Mouse (Mus musculus) forebrain, embryonic 10.5 days (tissue): ENCODE measurements around the gene Ntrk1. TPM values are rescaled to one million over a fixed set of nuclear protein-coding genes. Genes with fewer than 3 reads are reported as not detected.

Experiments
- DNase-seq: peaks from one replicate; pipeline ENCODE4 v3.0.0-alpha.2; 2017; ENCODE audit warnings: low spot score; ENCODE audit errors: extremely low spot score
- H3K27ac ChIP-seq: fragments of 300-500 bp; sonication (generic); 2 replicates; pipeline ENCODE4 v1.5.1; 2016; ENCODE audit warnings: mild to moderate bottlenecking
- H3K27me3 ChIP-seq: fragments of 300-500 bp; sonication (generic); 2 replicates; pipeline ENCODE4 v1.6.1; 2016; ENCODE audit warnings: mild to moderate bottlenecking; ENCODE audit not compliant: poor library complexity, severe bottlenecking
- H3K36me3 ChIP-seq: fragments of 300-500 bp; sonication (generic); replicated peaks from 2 replicates; pipeline ENCODE4 v1.6.1; 2016; ENCODE audit warnings: mild to moderate bottlenecking, moderate library complexity
- H3K4me1 ChIP-seq: fragments of 300-500 bp; sonication (generic); 2 replicates; pipeline ENCODE4 v1.6.1; 2016
- H3K4me3 ChIP-seq: fragments of 300-500 bp; sonication (generic); 2 replicates; pipeline ENCODE4 v1.5.1; 2016; ENCODE audit warnings: mild to moderate bottlenecking, moderate library complexity
- H3K9me3 ChIP-seq: fragments of 300-500 bp; sonication (generic); 2 replicates; pipeline ENCODE4 v1.6.1; 2016; ENCODE audit warnings: mild to moderate bottlenecking, moderate library complexity
- WGBS: fragments of 180-500 bp; shearing (Covaris S2); methylation state at CpG from one replicate; pipeline ENCODE4 v1.1.7; 2016; 5-methylcytosine and 5-hydroxymethylcytosine counted together
- polyA plus RNA-seq: library from polyadenylated mRNA; unstranded; fragments of >200 nt; fragmentation: Nextera tagmentation; extraction: Ambion mirVana; gene quantifications from 2 replicates; pipeline ENCODE4 v1.2.1, GENCODE M21; 2016

The Ntrk1 gene
- polyA plus RNA-seq, 1 experiment from 2014 or later, result 0.46 TPM

DNA sequence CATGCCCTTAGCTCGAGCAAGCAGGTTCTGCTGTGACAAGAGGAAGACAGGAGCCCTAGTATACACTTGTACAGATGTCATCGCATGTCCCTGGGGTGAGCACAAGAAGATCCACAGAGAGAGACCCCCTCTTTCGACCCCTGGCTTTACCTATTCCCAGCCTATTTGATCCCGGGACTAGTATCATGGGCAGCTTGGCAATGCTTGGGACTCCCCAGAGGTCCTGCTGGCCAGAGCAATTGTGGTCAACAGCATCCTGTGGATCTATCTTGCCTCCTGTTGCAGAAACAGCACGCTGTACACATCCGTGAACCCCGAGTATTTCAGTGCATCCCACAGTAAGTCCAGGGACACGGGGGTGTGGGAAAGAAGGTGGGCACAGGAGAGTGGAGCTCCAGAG, 16.3 kb upstream of the Ntrk1 start:
- no peak overlapping the region for H3K27ac ChIP-seq
- no peak overlapping the region for H3K4me3 ChIP-seq
- H3K36me3 ChIP-seq, result no peaks in the 10 kb centered on the region
- peaks cover 17% of the 10 kb centered on the region for H3K4me1 ChIP-seq
- DNase-seq, result no peak
- peaks cover 100% of the 10 kb centered on the region for H3K27me3 ChIP-seq
- 88% methylated on average over 8 of the region's 8 CpGs for WGBS
- no peaks in the 10 kb centered on the region for H3K9me3 ChIP-seq

DNA sequence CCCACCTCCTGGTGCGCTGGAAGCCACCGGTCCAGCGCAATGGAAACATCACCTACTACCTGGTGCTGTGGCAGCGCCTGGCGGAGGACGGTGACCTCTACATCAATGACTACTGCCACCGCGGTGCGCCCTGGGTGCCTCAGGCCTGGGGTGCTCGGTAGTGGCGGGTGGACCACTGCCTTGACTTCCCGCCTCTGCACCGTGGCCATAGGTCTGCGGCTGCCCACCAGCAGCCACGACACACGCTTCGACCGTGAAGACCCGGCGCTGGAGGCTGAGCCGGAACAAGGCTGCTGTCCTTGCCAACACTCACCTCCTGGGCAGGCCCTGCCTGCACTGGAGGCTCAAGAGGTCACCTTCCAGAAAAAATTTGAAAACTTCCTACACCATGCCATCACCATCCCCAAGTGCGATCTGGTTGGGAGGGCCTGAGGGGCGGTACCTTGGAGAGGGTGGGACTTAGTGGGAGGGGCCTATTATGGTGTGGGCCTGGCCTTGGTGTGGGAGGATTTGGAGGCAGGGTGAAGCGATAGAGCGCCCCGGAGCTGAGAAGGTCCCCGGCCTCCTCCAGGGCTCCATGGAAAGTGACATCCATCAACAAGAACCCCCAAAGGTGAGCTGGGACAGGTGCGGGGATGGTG, 14.5 kb upstream of the Ntrk1 start:
- Histone ChIP-seq H3K9me3 (no peaks in the 10 kb centered on the region), H3K27ac (no peak overlapping the region), H3K27me3 (peaks cover 100% of the 10 kb centered on the region), H3K4me1 (peaks cover 18% of the 10 kb centered on the region), H3K36me3 (no peaks in the 10 kb centered on the region), H3K4me3 (peak overlapping the region; percentile 43)
- WGBS, result 4% methylated on average over 28 of the region's 28 CpGs
- DNase-seq, result no peak

DNA sequence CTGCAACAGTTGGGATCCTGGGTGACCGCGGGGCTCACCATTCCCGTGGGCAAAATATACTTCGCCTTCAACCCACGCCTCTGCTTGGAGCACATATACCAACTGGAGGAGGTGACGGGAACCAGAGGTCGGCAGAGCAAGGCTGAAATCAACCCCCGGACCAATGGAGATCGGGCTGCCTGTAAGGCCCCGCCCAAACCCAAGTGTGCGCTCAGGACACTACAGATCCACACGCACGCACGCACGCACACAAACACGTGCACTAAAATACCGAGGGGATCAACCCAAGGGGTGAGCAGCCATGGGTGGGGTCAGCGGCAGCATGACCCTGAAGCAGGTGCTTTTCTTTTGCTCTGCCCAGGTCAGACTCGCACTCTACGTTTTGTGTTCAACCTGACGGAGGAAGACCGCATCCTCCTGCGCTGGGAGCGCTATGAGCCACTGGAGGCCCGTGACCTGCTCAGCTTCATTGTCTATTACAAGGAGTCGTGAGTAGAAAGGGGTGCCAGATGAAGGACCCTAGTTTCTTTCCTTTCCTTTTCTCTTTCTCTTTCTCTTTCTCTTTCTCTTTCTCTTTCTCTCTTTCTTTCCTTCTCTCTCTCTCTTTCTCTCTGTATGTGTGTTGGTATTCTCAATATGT, 9.2 kb upstream of the Ntrk1 start:
- H3K27me3 ChIP-seq, result peaks cover 100% of the 10 kb centered on the region

DNA sequence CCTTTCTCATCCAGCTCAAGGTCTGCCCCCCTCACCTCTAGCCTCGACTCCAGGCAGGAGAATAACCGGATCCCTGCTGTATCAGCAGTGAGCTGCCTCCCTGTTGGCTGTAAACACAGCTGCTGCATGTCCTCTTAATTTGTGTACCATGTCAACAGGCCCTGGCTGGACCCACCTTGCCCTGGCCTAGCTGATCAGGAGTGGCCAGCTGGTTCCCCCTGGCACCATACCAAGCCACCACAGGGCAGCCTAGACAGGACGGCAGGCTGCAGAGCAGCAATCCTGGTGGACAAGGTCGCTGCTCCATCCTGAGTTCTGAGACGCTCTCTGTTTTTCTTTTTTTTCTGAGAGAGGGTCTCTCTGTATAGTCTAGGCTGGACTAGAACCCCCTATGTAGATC, 6.7 kb upstream of the Ntrk1 start:
- 68% methylated on average over 5 of the region's 5 CpGs for WGBS
- no peak for DNase-seq
- Histone ChIP-seq H3K27me3 (peaks cover 100% of the 10 kb centered on the region), H3K4me1 (peaks cover 38% of the 10 kb centered on the region), H3K9me3 (no peaks in the 10 kb centered on the region), H3K36me3 (no peaks in the 10 kb centered on the region), H3K4me3 (no peak overlapping the region), H3K27ac (no peak overlapping the region)

More for the DNA sequence above, 9.2 kb upstream of the Ntrk1 start:
- no peak for DNase-seq
- H3K27ac ChIP-seq, result no peak overlapping the region
- WGBS, result 3% methylated on average over 26 of the region's 26 CpGs
- H3K9me3 ChIP-seq, result no peaks in the 10 kb centered on the region
- H3K4me3 ChIP-seq, result peak overlapping the region; percentile 44
- H3K36me3 ChIP-seq, result no peaks in the 10 kb centered on the region
- peaks cover 18% of the 10 kb centered on the region for H3K4me1 ChIP-seq

DNA sequence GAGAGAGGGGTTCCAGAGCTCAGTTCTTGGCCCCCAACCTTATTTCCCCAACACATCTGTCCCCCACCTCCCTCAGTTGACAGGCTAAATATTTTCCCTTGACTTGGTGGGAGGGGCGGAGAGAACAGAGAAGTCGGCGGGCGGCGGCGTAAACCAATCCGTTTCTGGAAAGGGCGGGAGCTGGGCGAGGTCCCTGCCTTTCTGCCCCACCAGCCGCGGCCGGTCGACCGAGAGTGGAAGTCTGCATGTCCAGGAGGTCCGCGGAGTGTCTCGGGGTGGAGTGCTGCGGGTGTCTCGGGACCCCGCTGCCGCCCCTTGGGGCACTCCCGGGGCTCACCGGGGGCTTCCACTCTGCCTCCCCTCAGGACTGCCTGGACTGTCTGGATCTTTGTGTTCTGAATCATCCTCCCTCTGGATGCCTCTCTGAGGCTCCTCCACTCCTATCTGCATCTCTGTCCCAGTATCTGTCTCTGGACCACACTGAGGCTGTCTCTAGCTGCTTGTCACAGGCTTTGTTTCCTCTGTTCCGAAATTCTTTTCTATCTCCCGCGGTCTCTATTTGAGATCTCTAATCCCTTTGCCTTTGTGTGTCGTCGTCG, 1.9 kb upstream of the Ntrk1 start, which contains the start of gene Insrr:
TSS of gene Insrr (plus strand) at position 216 of the 599 bp plus-strand sequence.
- no peaks in the 10 kb centered on the region for H3K36me3 ChIP-seq
- WGBS, result under 1% methylated on average over 29 of the region's 29 CpGs
- H3K27me3 ChIP-seq, result peaks cover 100% of the 10 kb centered on the region
- DNase-seq, result peak; percentile 46
- peak within 1 kb of the TSS; percentile 60; the same call in 1 of the 2 replicates for H3K27ac ChIP-seq
- H3K4me3 ChIP-seq, result peak within 1 kb of the TSS; percentile 53
- H3K4me1 ChIP-seq, result peaks cover 48% of the 10 kb centered on the region
- no peaks in the 10 kb centered on the region for H3K9me3 ChIP-seq

DNA sequence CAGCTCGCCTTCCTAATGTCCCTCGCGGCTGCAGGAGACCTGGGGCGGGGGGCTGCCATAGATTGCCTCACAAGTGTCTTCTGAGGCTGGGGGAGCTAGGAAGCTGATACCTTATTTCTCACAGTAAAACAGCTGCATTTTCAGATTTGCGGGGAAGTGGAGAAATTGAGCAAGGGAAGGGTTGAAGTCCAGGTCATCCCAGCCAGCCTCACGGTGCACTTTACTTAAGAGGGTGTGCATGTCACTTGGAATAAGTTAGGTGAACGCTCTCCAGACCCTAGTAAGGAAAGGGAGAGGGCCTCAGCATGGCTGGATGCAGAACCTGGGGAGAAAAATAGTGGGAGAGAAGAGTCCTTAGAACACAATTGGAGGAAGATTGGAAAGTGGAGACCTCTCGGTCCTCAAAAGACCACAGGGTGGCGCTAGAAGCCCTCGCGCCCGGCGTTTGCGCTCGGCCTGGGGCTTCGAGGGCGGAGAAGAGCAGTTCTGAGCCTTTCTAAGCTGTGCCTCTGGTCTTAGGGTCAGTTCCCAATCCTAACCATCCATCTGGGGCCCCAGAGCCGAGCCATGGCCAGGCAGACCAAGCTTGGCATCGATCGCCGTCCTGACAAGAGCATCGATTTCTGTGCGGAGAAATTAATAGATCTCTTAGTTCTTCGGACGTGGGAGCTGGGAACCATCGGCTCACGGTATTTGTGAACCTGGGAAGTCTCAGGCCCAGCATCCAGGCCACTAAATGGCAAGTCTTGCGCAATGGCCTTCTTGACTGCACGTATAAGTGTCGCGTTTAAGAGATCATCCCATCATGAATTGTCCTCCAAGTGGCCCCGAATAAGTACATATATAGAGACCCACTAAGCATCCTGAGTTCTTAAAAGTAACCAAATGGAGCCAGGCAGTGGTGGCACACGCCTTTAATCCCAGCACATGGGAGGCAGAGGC, 645 bp upstream of the Ntrk1 start:
- H3K4me1 ChIP-seq, result peaks cover 52% of the 10 kb centered on the region

DNA sequence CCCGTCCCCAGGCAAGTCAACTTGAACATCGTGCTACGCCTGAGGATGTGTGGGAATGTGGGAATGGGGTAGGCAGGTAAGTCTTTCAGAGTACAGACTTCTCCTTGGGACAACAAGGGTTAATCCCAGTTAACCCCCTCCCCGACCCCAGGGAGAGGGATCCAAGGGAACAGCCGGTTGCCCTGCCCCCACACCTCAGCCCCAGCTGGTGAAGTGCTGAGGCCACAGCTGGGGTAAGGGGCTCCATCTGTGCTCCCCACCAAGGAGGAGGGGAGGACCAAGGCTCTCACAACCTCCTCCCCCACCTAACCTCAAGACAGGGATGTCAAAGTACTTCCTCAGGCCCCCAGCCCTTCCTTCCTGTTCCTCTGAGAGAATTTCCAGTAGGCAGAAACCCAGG, 5.2 kb downstream of the Ntrk1 start:
- no peaks in the 10 kb centered on the region for H3K36me3 ChIP-seq
- no peaks in the 10 kb centered on the region for H3K9me3 ChIP-seq
- H3K4me3 ChIP-seq, result no peak overlapping the region
- H3K4me1 ChIP-seq, result peaks cover 30% of the 10 kb centered on the region
- no peak for DNase-seq
- peaks cover 63% of the 10 kb centered on the region for H3K27me3 ChIP-seq
- no peak overlapping the region for H3K27ac ChIP-seq
- WGBS, result 30% methylated on average over 5 of the region's 5 CpGs

More for the DNA sequence above, 645 bp upstream of the Ntrk1 start:
- DNase-seq, result peak; percentile 74
- peaks cover 100% of the 10 kb centered on the region for H3K27me3 ChIP-seq
- peak overlapping the region; percentile 53; the same call in 1 of the 2 replicates for H3K27ac ChIP-seq
- WGBS, result 16% methylated on average over 33 of the region's 33 CpGs
- peak overlapping the region; percentile 44 for H3K4me3 ChIP-seq
- no peaks in the 10 kb centered on the region for H3K36me3 ChIP-seq
- H3K9me3 ChIP-seq, result no peaks in the 10 kb centered on the region

DNA sequence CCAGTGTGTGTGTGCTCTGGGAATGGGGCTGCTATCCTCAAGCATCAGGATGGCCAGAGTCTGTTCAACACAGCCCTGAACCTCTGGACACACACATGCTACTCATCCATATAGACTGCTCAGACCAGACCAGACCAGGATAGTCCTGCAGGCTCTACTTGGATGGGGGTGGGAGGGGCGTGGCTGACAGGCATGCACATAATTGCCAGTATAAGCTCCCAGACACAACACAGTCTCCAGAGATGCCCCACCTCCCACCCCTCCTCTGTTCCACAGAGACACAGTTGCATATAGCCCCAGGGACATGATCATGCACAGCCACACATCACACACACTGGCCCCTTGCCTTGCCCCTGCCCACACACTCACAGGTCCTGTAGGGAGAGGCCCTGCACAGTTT, 5.7 kb downstream of the Ntrk1 start:
- H3K27me3 ChIP-seq, result peaks cover 57% of the 10 kb centered on the region
- no peaks in the 10 kb centered on the region for H3K9me3 ChIP-seq
- WGBS, result 50% methylated on average over 1 of the region's 1 CpGs
- H3K4me1 ChIP-seq, result peaks cover 24% of the 10 kb centered on the region
- no peak for DNase-seq
- H3K36me3 ChIP-seq, result no peaks in the 10 kb centered on the region
- no peak overlapping the region for H3K27ac ChIP-seq
- H3K4me3 ChIP-seq, result no peak overlapping the region

DNA sequence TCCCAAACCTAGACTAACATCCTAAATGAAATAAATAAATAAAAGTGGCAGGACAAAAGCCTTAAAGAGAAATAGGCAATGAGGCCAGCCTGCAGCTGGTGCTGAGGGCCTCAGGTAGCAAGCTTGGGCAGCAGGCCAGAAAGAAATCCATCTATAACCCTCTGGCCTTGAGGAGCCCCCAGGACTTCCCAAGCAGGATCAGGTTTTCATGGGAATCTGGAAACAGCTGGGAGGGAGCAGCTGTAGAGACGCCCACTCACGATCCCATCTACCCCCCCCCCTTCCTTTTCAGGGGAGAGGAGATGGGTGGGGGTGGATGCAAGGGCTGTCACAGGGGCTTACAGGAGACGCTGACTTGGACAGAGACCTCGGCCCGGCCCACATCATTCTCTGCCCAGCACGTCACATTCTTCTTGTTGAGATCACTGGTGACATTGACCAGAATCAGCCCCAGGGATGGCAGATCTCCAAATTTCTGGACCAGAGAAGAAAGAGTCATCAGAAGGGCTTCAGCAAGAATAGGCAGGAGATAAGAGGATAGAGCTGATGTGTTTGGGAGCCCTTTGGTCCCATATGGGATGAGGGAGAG, 9.2 kb downstream of the Ntrk1 start:
- Histone ChIP-seq H3K27me3 (peaks cover 30% of the 10 kb centered on the region), H3K27ac (no peak overlapping the region), H3K36me3 (no peaks in the 10 kb centered on the region), H3K9me3 (no peaks in the 10 kb centered on the region), H3K4me3 (no peak overlapping the region), H3K4me1 (peaks cover 27% of the 10 kb centered on the region)
- no peak for DNase-seq
- 79% methylated on average over 6 of the region's 6 CpGs for WGBS

DNA sequence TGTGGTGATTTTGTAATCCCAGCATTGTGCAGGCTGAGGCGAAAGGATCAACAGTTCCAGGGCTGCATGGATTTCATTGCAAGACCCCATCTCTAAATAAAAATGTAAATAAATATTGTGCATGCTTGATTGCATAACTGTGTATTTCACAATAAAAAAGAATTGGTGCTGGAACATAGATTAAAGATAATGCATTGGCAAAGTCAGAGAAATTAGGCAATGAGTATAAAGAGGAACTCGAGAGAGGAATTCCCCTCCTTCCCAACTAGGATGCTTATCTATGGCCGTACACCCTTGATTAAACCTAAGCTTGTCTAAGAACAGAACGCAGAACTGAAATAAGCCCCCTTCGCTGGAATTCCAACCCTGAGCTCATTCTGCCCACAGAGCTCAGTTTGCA, 9.8 kb downstream of the Ntrk1 start:
- Histone ChIP-seq H3K4me1 (peaks cover 25% of the 10 kb centered on the region), H3K27me3 (peaks cover 30% of the 10 kb centered on the region), H3K27ac (no peak overlapping the region), H3K4me3 (no peak overlapping the region), H3K36me3 (no peaks in the 10 kb centered on the region), H3K9me3 (no peaks in the 10 kb centered on the region)
- WGBS, result 88% methylated on average over 5 of the region's 5 CpGs
- no peak for DNase-seq

DNA sequence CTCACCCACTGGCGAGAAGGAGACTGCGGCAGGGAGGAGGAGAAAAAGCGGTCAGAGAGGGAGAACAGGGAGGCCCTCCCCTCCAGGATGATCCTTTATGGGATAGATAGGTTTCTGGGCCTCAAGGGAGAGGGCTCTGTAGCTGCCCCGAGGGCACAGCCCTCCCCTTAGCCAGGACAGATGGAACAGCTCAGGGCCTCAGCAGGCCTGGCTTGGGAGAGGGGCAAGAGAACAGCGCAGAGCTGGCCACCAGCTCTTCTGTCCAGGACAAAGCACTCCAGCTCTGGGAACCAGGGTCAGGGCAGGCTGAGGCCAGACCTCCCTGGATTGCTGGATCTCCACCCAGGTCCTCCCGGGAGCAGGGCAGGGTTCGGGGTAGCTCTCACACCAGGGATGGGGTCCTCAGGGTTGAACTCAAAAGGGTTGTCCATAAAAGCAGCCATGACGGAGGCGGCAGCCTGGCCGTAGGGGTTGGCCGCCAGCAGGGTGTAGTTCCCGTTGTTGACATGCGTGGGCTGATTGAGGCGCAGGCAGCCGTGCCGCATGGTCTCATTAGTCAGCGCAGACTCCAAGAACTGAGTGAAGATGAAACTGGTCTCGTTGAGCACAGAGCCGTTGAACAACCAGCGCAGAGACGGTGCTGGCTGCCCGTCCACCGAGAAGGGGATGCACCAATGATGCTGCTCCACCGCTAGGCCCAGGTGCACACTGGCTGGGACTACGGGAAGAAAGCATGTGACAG, 11.5 kb downstream of the Ntrk1 start:
- no peak overlapping the region for H3K4me3 ChIP-seq
- 89% methylated on average over 25 of the region's 25 CpGs for WGBS
- H3K9me3 ChIP-seq, result no peaks in the 10 kb centered on the region

More for the DNA sequence above, 11.5 kb downstream of the Ntrk1 start:
- H3K4me1 ChIP-seq, result peaks cover 22% of the 10 kb centered on the region
- peak overlapping the region; percentile 26; the same call in 1 of the 2 replicates for H3K27ac ChIP-seq
- DNase-seq, result no peak
- H3K27me3 ChIP-seq, result peaks cover 35% of the 10 kb centered on the region
- no peaks in the 10 kb centered on the region for H3K36me3 ChIP-seq
